Mouse (Mus musculus): Measurements from ENCODE around the gene Gm3417. TPM values are rescaled to one million over a fixed set of nuclear protein-coding genes. Genes with fewer than 3 reads are reported as not detected.
"Not testable (repeated sequence)": the region's sequence is repeated elsewhere in the genome, so short reads cannot be mapped to it uniquely, and the experiment has no call there.

Gene Gm3417
- total RNA-seq, 2 experiments from 2014 or later = 0.80 TPM; not detected in 1

DNA sequence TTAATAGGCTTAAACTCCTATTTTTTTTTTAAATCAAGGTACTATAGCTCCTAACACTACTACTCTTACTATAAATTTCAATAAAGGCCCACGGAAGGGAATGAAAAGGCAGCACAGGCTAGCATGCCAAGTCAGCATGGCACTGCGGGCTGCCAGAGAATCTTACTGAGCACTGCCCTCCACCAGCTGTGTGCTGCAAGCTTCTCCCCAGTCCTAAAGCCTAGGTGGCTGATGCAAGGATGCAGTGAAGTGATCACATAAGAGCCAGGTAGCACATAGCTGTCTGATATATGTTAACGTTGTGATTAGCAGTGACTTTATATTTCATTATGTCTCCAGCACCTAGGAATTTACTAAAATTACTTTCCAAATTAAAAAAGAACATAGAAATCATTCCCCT, 18.6 kb downstream of the Gm3417 start:
- no peak for ATAC-seq (ENCODE audit: poor library complexity, severe bottlenecking)

DNA sequence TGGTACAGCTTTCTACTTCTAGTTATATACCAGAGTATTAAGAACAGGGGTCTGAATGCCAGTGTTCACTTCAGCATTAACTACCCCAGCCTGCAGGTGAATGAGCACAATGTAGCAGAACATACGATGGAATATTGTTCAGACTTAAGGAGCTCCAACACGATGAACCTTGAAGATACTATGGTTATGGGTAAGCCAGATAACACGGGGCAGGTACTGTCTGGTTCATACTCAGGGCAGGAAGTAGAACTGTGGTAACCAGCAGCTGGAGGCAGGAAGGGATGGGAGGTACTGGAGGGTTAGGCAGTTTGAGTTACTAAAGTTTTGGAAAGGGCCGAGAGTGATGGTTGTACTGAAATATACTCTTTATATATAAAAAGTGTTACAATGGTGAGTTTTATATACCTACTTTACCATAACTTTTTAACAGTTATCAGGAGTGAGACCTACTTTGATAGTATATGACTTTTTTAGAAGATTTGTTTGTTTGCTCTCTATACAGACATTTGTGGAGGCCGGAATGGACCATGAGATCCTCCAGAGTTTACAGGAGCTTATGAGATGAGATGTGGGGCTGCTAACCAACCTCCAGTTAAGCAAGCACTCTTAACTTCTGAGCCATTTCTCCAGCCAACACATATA, 19.8 kb downstream of the Gm3417 start:
- no peak for ATAC-seq (ENCODE audit: poor library complexity, severe bottlenecking)

- peak; percentile 91 for ATAC-seq (ENCODE audit: poor library complexity, severe bottlenecking)
Measured at GRCm38 (mm10) chr17:14953452-14953851, 25.1 kb downstream of the Gm3417 start.

DNA sequence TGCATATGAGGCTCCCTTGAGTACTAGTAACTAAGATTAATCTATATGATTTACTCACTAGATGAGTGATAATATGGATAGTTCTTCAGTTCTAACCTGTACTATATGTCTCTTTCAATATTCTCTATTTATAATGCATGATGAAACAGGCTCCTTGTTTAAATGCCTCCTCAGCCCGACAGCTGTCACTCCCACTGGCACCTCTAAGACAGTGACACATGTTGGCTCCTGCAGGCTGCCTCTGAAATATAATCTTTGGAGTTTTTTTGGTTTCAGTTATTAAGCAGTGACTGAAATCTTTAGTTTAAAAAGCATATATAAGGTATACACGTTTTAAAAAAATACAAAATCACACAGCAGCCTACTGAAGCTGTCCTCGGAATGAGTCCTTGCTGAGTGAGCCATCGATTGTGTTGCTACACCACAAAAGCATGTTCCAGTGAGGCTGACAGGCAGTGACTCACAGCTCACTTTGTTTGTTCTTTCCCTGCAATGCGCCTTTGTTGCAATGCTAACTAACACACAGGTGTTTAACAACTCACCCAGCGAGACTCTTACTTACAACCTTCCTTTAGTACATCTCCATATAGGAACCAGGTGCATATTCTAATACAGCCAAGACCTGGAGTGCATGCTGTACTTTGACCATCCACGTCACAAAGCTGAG, 29.3 kb downstream of the Gm3417 start:
- ATAC-seq (ENCODE audit: poor library complexity, severe bottlenecking) = no peak

DNA sequence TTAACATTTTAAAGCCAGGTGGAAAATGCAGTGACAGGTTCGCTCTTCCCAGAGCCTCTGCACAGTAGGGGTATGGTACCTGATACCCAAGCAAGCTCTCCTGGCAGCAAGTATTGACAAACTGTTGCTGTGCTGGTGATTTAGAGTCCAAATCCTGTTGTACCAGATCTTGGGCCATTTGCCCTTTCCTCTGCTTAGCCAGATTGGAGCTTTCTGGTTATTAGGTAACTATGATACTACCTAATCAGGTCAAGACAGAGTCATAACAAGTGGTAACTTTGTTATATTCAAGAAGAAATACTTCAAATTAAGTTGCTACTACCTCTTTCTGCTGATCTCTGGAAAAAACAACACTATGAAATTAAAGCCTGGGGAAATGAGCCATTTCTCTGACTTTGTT, 34.0 kb downstream of the Gm3417 start:
- ATAC-seq (ENCODE audit: poor library complexity, severe bottlenecking) = no peak

GRCm38 (mm10) chr17:14943729-14944059, 34.9 kb downstream of the Gm3417 start:
- peak; percentile 13; the same call in 1 of the 2 replicates for ATAC-seq (ENCODE audit: poor library complexity, severe bottlenecking)

DNA sequence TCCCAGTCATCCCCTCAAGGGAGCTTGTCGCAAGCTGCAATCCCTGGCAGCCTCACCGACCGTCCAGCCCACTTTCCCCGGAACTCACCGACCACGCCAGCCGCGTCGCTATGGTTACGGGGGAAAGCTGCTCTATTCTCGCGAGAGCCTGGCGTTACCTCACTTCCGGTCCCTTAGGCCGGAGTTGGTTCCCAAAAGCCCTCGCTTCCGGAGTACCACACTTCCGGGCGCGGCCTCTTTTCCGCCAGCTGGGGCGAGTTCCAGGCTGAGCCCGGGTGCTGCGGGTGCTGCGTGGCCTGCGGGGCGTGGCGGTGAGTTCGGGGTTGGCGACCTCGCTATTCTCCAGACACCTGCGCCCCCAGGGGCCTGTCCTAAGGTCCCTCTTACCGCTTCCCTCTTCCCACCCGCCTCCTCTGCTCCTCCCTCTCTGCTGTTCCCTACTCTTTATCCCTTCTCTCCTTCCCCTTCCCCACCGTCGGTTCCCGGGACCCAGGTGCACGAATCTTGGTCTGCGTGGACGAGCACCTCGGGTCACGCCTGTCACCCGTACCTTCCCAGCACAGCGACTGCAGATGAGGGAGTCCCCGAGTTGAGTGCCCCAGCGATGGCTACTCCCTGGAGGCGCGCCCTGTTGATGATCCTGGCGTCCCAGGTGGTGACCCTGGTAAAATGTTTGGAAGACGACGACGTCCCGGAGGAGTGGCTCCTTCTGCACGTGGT, 35.4 kb downstream of the Gm3417 start, which contains the start of the genes Wdr27 and 1600012H06Rik:
Gene Wdr27, minus strand, starts transcription at position 150 of the 720 bp plus-strand sequence.
Gene 1600012H06Rik, plus strand, starts transcription at position 176 of the 720 bp plus-strand sequence.
- ATAC-seq (ENCODE audit: poor library complexity, severe bottlenecking) = peak; percentile 99

GRCm38 (mm10) chr17:14942181-14942580, 36.4 kb downstream of the Gm3417 start:
- not testable (repeated sequence) for ATAC-seq (ENCODE audit: poor library complexity, severe bottlenecking)

DNA sequence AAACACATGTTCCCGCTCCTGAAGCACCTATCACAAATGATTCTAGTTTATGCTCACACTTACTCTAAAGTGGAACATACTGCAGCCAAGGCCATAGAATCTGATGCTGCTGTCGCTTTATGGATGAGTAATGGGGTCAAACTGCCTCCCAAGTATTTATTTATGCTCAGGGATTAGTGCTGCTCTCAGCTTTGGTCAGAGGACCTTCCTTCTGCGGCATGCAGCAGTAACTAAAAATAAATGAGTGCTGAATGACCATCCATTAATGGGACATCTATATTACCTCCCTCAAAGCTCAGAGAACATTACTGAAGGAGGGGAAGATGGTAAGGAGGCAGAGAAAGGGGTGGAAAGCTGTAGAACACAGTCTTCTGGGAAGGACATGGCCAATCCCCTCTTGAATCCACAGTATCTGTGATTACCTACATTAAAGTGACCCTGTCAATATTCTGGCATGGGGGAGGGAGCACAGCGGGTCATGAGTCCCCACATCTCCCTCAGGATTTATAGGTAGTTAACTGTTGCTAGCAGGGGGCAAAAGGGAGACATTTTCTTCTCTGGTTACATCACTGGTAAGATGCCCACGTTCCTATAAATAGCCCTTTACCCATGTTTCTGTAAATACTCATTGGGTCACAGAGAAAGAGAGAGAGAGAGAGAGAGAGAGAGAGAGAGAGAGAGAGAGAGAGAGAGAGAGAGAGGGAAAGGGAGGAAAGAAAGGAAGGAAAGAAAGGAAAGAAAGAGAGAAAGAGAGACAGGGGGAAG, 42.6 kb downstream of the Gm3417 start:
- no peak for ATAC-seq (ENCODE audit: poor library complexity, severe bottlenecking)

GRCm38 (mm10) chr17:14935280-14935679, 43.3 kb downstream of the Gm3417 start:
- not testable (repeated sequence) for ATAC-seq (ENCODE audit: poor library complexity, severe bottlenecking)

DNA sequence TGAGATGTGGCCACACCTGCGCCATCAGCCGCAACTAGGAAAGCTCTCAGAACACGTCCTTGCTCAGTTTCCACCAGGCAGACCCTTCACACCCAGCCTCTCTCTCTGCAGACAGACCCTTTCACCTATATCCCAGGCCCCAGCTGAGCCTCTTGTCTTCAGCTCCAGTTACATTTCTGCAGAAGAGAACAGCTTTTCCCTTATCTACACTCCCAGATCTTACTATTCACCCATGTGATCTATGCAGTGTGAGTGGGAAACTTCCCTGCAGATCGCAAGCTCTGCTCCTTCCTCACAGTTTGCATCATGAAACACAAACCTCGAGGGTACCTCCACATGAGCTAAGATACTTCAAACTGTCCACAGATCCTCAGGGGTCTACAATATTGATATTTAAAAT, 47.1 kb downstream of the Gm3417 start:
- no peak for ATAC-seq (ENCODE audit: poor library complexity, severe bottlenecking)

DNA sequence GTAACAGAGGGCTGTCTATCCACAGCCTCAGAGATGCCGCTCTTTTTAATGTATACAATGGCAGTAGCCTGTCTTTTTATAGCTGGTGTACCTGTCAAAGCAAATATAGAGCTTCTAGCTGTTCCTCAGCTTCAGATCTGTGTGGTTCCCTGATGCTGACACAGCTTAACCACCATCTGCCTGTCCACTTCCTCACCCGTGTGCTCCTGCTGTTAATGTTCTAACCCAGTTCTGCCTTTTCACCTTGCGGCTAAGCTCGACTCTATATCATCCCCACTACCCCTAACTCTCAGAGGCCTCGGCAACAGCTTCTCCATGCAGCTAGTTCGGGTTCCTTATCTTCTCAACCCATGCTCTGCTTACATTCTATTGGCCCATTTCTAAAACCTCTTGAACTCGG, 47.9 kb downstream of the Gm3417 start:
- peak; percentile 77 for ATAC-seq (ENCODE audit: poor library complexity, severe bottlenecking)

DNA sequence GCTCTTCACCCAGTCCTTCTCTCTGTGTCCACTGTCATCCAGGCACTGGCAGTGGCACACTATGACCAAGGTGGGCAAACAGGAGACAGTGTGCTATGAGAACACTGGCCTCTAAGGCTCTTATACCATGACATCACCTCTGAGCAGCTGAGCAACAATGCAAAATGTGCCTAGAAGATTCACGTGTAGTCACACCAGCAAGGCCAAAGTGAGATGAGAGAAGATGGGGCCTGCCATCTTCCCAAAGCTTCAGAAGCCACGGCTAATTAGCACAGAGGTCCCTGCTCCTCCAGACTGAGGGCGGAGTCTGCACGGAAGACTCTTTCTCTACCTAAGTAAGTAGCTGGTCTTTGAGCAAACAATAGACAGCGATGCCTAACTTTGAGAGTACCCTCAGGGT, 50.0 kb downstream of the Gm3417 start:
- ATAC-seq (ENCODE audit: poor library complexity, severe bottlenecking) = no peak

DNA sequence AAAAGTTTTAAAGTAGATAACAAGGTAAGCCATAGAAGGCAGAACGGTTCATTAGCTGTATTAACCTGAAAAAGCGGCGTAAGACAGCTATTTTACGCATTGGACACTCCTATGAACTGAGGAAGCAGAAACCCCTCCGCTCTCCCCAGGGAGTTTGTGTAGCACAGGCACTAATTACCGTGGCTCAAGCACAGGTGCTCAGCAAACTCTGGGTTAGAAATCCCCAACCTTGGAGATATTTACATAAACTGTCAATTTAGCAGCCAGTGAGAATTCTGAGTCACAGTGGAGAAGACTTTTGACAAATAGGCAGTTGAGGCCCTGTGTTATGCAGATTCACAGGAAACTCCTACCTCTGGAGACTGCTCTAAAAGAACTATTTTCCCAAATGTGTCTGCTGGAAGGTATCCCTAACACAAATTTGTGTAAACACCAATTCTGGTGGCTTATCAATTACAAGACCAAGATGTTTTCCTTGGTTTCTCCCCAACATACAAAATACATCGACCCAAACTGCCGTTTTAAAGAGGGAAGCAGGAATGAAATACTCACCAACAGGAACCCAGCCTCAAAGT, 50.9 kb downstream of the Gm3417 start:
- no peak for ATAC-seq (ENCODE audit: poor library complexity, severe bottlenecking)

GRCm38 (mm10) chr17:14921582-14921981, 57.0 kb downstream of the Gm3417 start:
- ATAC-seq (ENCODE audit: poor library complexity, severe bottlenecking) = peak; percentile 82

DNA sequence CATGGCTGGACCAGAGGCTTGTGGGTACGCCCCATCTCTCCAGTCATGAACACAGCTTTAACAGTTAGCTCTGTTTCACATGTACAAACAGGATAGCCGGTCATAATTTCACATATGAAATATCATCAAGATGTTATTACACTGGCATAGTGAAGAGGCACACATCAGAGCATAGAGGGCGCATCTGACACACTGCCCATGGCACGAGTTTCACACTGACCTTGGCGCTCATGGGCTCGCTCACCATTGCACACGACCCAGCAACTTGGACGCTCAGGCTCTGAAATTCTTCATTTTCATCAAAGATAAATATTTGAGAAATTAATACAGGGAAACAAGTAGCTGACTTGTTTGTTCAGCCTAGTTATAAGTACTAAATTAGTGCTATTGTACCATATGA, 60.7 kb downstream of the Gm3417 start:
- no peak for ATAC-seq (ENCODE audit: poor library complexity, severe bottlenecking)

- ATAC-seq (ENCODE audit: poor library complexity, severe bottlenecking) = no peak
Measured at GRCm38 (mm10) chr17:14914401-14914800, 64.2 kb downstream of the Gm3417 start.
